Mouse (Mus musculus) E14TG2a.4 (cell line): ENCODE results near the gene Gadd45b.

Experiments
- CTCF ChIP-seq: conservative IDR thresholded peaks from 2 replicates; pipeline ENCODE4 v1.5.1; 2014; ENCODE audit warnings: low read length
- NANOG ChIP-seq: IDR thresholded peaks from 2 replicates; pipeline ENCODE4 v1.6.1; 2014; ENCODE audit warnings: borderline replicate concordance, low read length, mixed read lengths
- POU5F1 ChIP-seq: IDR thresholded peaks from 2 replicates; pipeline ENCODE4 v1.6.1; 2014; ENCODE audit warnings: low read length, borderline replicate concordance

GRCm38 (mm10) chr10:80939671-80940070 lies 9.8 kb downstream of the Gadd45b start:
- TF ChIP-seq CTCF (no peak), NANOG (no peak), POU5F1 (no peak)
